Mouse (Mus musculus): ENCODE measurements at regions not wholly inside any gene's neighbourhood (a gene's known extent, or its start where the extent isn't known, plus 50 kb on each side); places are given as distances from the start of the nearest gene placed in this dataset.
A peak's percentile ranks its signal among the peaks of the same experiment; 100 is the strongest.
"Not testable (repeated sequence)": the region's sequence is repeated elsewhere in the genome, so short reads cannot be mapped to it uniquely, and the experiment has no call there.

GRCm38 (mm10) chr1:154024301-154024700 is 124.3 kb upstream of the Teddm2 start:
- no peak for DNase-seq

- DNase-seq, result no peak
Observed at GRCm38 (mm10) chr1:154027303-154027702, 127.3 kb upstream of the Teddm2 start.

- DNase-seq, result no peak
Observed at GRCm38 (mm10) chr1:154029826-154030225, 129.8 kb upstream of the Teddm2 start.

GRCm38 (mm10) chr1:154032669-154033099 is 132.7 kb upstream of the Teddm2 start:
- peak; percentile 82 for DNase-seq

- DNase-seq, result peak; percentile 57
Observed at GRCm38 (mm10) chr1:154033958-154034606, 134.1 kb upstream of the Teddm2 start.

- DNase-seq, result no peak
Observed at GRCm38 (mm10) chr1:154036729-154037270, 136.8 kb upstream of the Teddm2 start.

GRCm38 (mm10) chr1:154038241-154038640 is 138.2 kb upstream of the Teddm2 start:
- DNase-seq, result no peak

GRCm38 (mm10) chr1:154040907-154041306 is 140.9 kb upstream of the Teddm2 start:
- no peak for DNase-seq

- no peak for DNase-seq
Observed at GRCm38 (mm10) chr1:154042956-154043355, 142.9 kb upstream of the Teddm2 start.

- no peak for DNase-seq
Observed at GRCm38 (mm10) chr1:154044712-154045111, 144.7 kb upstream of the Teddm2 start.

- no peak for DNase-seq
Observed at GRCm38 (mm10) chr1:154045951-154046350, 145.9 kb upstream of the Teddm2 start.

GRCm38 (mm10) chr1:154053641-154054040 is 147.3 kb upstream of the Zfp648 start:
- no peak for DNase-seq

GRCm38 (mm10) chr1:154054874-154055273 is 146.1 kb upstream of the Zfp648 start:
- no peak for DNase-seq

- not testable (repeated sequence) for DNase-seq
Observed at GRCm38 (mm10) chr1:154061397-154061796, 139.6 kb upstream of the Zfp648 start.

- DNase-seq, result no peak
Observed at GRCm38 (mm10) chr1:154061851-154062250, 139.1 kb upstream of the Zfp648 start.

- no peak for DNase-seq
Observed at GRCm38 (mm10) chr1:154062666-154063065, 138.3 kb upstream of the Zfp648 start.

GRCm38 (mm10) chr1:154064633-154065032 is 136.4 kb upstream of the Zfp648 start:
- DNase-seq, result no peak

GRCm38 (mm10) chr1:154065336-154066329 is 135.4 kb upstream of the Zfp648 start:
- peak; percentile 42 for DNase-seq

- DNase-seq, result no peak
Observed at GRCm38 (mm10) chr1:154067856-154068255, 133.1 kb upstream of the Zfp648 start.

- DNase-seq, result no peak
Observed at GRCm38 (mm10) chr1:154074270-154074669, 126.7 kb upstream of the Zfp648 start.

- no peak for DNase-seq
Observed at GRCm38 (mm10) chr1:154076684-154077475, 124.1 kb upstream of the Zfp648 start.

GRCm38 (mm10) chr1:154080505-154081380 is 120.2 kb upstream of the Zfp648 start:
- no peak for DNase-seq
